Mouse (Mus musculus): ENCODE measurements at regions not wholly inside any gene's neighbourhood (a gene's known extent, or its start where the extent isn't known, plus 50 kb on each side); places are given as distances from the start of the nearest gene placed in this dataset.

- TF ChIP-seq CTCF (IDR thresholded peaks at IDR 0.05; ENCODE audit: borderline replicate concordance, extremely low read depth, insufficient read depth, insufficient read length) (no peak), POLR2A (IDR thresholded peaks at IDR 0.05; ENCODE audit: borderline replicate concordance, extremely low read depth, insufficient read depth, insufficient read length, poor library complexity, severe bottlenecking) (no peak)
Observed at GRCm38 (mm10) chr14:25190680-25191270, 268.2 kb upstream of the Zmiz1 start.

All from brain, embryonic 14.5 days (tissue).